Mouse (Mus musculus) kidney, embryonic 14.5 days (tissue): ENCODE data around the gene Cenpj. TPM values are rescaled to one million over a fixed set of nuclear protein-coding genes. Genes with fewer than 3 reads are reported as not detected.

Experiments used
- ATAC-seq: fragments of 200-750 bp; cut with Nextera tagmentation; 2 replicates; pipeline ENCODE4 v1.8.0; 2017; ENCODE audit warnings: moderate number of reproducible peaks, mild to moderate bottlenecking, moderate TSS enrichment, moderate library complexity; ENCODE audit not compliant: low FRiP score, low TSS enrichment
- H3K27ac ChIP-seq: fragments of 300-500 bp; sonication (generic); 2 replicates; pipeline ENCODE4 v1.5.1; 2014; ENCODE audit warnings: low read depth, mild to moderate bottlenecking, low read length, moderate library complexity, mixed read lengths
- H3K27me3 ChIP-seq: fragments of 300-500 bp; sonication (generic); 2 replicates; pipeline ENCODE4 v1.6.1; 2014; ENCODE audit warnings: mild to moderate bottlenecking, low read length; ENCODE audit not compliant: control insufficient read depth, insufficient read depth
- H3K36me3 ChIP-seq: fragments of 300-500 bp; sonication (generic); 2 replicates; pipeline ENCODE4 v1.6.1; 2014; ENCODE audit warnings: low read length, mixed read lengths; ENCODE audit not compliant: control insufficient read depth, insufficient read depth
- H3K4me1 ChIP-seq: fragments of 300-500 bp; sonication (generic); 2 replicates; pipeline ENCODE4 v1.6.1; 2014; ENCODE audit warnings: low read length, mixed read lengths; ENCODE audit not compliant: control insufficient read depth, insufficient read depth
- H3K4me2 ChIP-seq: fragments of 300-500 bp; sonication (generic); replicated peaks from 2 replicates; pipeline ENCODE4 v1.6.1; 2014; ENCODE audit warnings: low read depth, mild to moderate bottlenecking, low read length
- H3K4me3 ChIP-seq: fragments of 300-500 bp; sonication (generic); 2 replicates; pipeline ENCODE4 v1.5.1; 2014; ENCODE audit warnings: mild to moderate bottlenecking, low read length
- H3K9ac ChIP-seq: fragments of 300-500 bp; sonication (generic); 2 replicates; pipeline ENCODE4 v1.6.1; 2014; ENCODE audit warnings: low read depth, mild to moderate bottlenecking, low read length, moderate library complexity
- H3K9me3 ChIP-seq: fragments of 300-500 bp; sonication (generic); 2 replicates; pipeline ENCODE4 v1.6.1; 2016; ENCODE audit warnings: low read length; ENCODE audit not compliant: control insufficient read depth
- WGBS: fragments of 180-500 bp; shearing (Covaris S2); extraction: QIAGEN DNeasy Blood & Tissue Kit; methylation state at CpG from one replicate; pipeline ENCODE4 v1.1.7; 2014; 5-methylcytosine and 5-hydroxymethylcytosine counted together
- polyA plus RNA-seq: library from polyadenylated mRNA; unstranded; fragments of >200 nt; fragmentation: Nextera tagmentation; extraction: Ambion mirVana; gene quantifications from 2 replicates; pipeline ENCODE4 v1.2.1, GENCODE M21; 2014

Cenpj gene
- polyA plus RNA-seq, 1 experiment from 2014 or later, result 14.3 TPM

GRCm38 (mm10) chr14:56514775-56515174 lies 60.5 kb downstream of the Cenpj start:
- no peaks in the 10 kb centered on the region for H3K9me3 ChIP-seq
- 84% methylated on average over 2 of the region's 2 CpGs for WGBS
- H3K27me3 ChIP-seq, result no peaks in the 10 kb centered on the region
- H3K4me1 ChIP-seq, result no peaks in the 10 kb centered on the region
- no peak overlapping the region for H3K27ac ChIP-seq
- H3K4me3 ChIP-seq, result no peak overlapping the region
- H3K9ac ChIP-seq, result no peak overlapping the region
- no peak for ATAC-seq
- no peaks in the 10 kb centered on the region for H3K36me3 ChIP-seq
- no peak overlapping the region for H3K4me2 ChIP-seq

- no peak for ATAC-seq
- H3K9ac ChIP-seq, result no peak overlapping the region
- 34% methylated on average over 6 of the region's 6 CpGs for WGBS
Measured at GRCm38 (mm10) chr14:56512084-56512483, 63.1 kb downstream of the Cenpj start.

GRCm38 (mm10) chr14:56506743-56507142 lies 68.5 kb downstream of the Cenpj start:
- Histone ChIP-seq H3K36me3 (no peaks in the 10 kb centered on the region), H3K27ac (no peak overlapping the region), H3K4me2 (no peak overlapping the region), H3K4me3 (no peak overlapping the region), H3K4me1 (no peaks in the 10 kb centered on the region), H3K27me3 (no peaks in the 10 kb centered on the region), H3K9ac (no peak overlapping the region), H3K9me3 (no peaks in the 10 kb centered on the region)
- no peak for ATAC-seq
- 80% methylated on average over 3 of the region's 3 CpGs for WGBS

More at GRCm38 (mm10) chr14:56512084-56512483, 63.1 kb downstream of the Cenpj start:
- H3K27ac ChIP-seq, result no peak overlapping the region
- no peaks in the 10 kb centered on the region for H3K4me1 ChIP-seq
- no peak overlapping the region for H3K4me3 ChIP-seq
- no peak overlapping the region for H3K4me2 ChIP-seq
- H3K36me3 ChIP-seq, result no peaks in the 10 kb centered on the region
- no peaks in the 10 kb centered on the region for H3K9me3 ChIP-seq
- H3K27me3 ChIP-seq, result no peaks in the 10 kb centered on the region

DNA sequence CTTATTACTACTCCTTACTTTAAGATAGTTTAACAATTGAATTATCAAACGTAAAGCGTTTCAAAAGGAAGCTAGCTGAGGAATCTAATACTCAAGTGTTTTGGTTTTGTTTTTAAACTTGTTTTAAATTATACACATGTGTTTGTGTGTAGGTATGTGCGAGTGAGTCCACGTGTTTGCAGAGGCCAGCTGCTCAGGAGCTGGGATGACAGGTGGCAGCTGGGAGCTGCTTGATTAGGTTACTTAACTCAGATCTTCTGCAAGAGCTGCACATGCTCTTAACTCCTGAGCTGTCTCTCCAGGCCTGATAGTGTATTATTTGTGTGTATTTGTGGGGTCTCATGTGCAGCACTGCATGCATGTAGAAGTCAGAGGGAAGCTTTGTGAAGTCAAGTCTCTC lies 72.8 kb downstream of the Cenpj start:
- no peak overlapping the region for H3K9ac ChIP-seq

DNA sequence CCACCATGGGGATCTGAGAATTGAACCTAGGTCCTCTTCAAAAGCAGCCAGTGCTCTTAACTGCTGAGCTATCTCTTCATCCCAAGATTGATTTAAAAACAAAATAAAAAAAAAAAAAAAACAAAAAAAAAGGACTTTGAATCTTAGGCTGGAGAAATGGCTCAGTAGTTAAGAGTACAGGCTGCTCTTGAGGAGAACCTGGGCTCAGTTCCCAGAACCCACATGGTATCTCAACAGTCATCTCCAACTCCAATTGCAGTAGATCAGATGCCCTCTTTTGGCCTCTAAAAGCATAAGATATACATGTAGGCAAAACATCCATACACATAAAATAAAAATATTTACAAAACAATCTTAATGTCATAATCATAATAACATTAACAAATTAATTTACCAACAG lies 85.4 kb downstream of the Cenpj start:
- H3K9ac ChIP-seq, result no peak overlapping the region
- H3K4me3 ChIP-seq, result no peak overlapping the region
- no peak overlapping the region for H3K27ac ChIP-seq
- ATAC-seq, result no peak
- H3K27me3 ChIP-seq, result no peaks in the 10 kb centered on the region
- no peaks in the 10 kb centered on the region for H3K9me3 ChIP-seq
- H3K4me1 ChIP-seq, result no peaks in the 10 kb centered on the region
- no peaks in the 10 kb centered on the region for H3K36me3 ChIP-seq
- H3K4me2 ChIP-seq, result no peak overlapping the region

More for the DNA sequence above, 72.8 kb downstream of the Cenpj start:
- H3K9me3 ChIP-seq, result no peaks in the 10 kb centered on the region
- ATAC-seq, result no peak
- no peaks in the 10 kb centered on the region for H3K27me3 ChIP-seq
- no peaks in the 10 kb centered on the region for H3K4me1 ChIP-seq
- H3K27ac ChIP-seq, result no peak overlapping the region
- no peak overlapping the region for H3K4me3 ChIP-seq
- H3K4me2 ChIP-seq, result no peak overlapping the region
- 60% methylated on average over 4 of the region's 4 CpGs for WGBS
- H3K36me3 ChIP-seq, result no peaks in the 10 kb centered on the region

Other genes starting within 250 kb of the Cenpj start
- gene Atp12a, start 210.4 kb downstream of the Cenpj start, polyA plus RNA-seq, result 0.20 and 0.46 TPM in 2 replicates
- gene Rnf17, start 172.8 kb downstream of the Cenpj start, polyA plus RNA-seq, result 1.2 and 1.6 TPM in 2 replicates
- gene Parp4, start 194 bp upstream of the Cenpj start, polyA plus RNA-seq, result 5.7 and 7.7 TPM in 2 replicates
- 41.2 and 46.4 TPM in 2 replicates for gene Mphosph8, start 92.8 kb upstream of the Cenpj start, polyA plus RNA-seq
- gene Pspc1, start 202.9 kb upstream of the Cenpj start, polyA plus RNA-seq, result 46.7 and 47.7 TPM in 2 replicates
- 27.4 and 31.5 TPM in 2 replicates for gene Zmym5, start 236.3 kb upstream of the Cenpj start, polyA plus RNA-seq